Mouse (Mus musculus) hindbrain, embryonic 14.5 days (tissue): ENCODE data around the gene Fryl. TPM values are rescaled to one million over a fixed set of nuclear protein-coding genes. Genes with fewer than 3 reads are reported as not detected.

Source experiments
- ATAC-seq: fragments of 200-750 bp; cut with Nextera tagmentation; 2 replicates; pipeline ENCODE4 v1.8.0; 2017; ENCODE audit warnings: moderate number of reproducible peaks, mild to moderate bottlenecking, moderate TSS enrichment, moderate library complexity; ENCODE audit not compliant: low FRiP score
- DNase-seq: peaks from one replicate; pipeline ENCODE4 v3.0.0-alpha.2; 2015; ENCODE audit warnings: low spot score
- H3K27ac ChIP-seq: fragments of 300-500 bp; sonication (generic); 2 replicates; pipeline ENCODE4 v1.5.1; 2014; ENCODE audit warnings: mild to moderate bottlenecking, moderate library complexity
- H3K27me3 ChIP-seq: fragments of 300-500 bp; sonication (generic); 2 replicates; pipeline ENCODE4 v1.6.1; 2014; ENCODE audit warnings: mild to moderate bottlenecking, low read length, mixed read lengths; ENCODE audit not compliant: control insufficient read depth, insufficient read depth
- H3K36me3 ChIP-seq: fragments of 300-500 bp; sonication (generic); replicated peaks from 2 replicates; pipeline ENCODE4 v1.6.1; 2014; ENCODE audit not compliant: control insufficient read depth, insufficient read depth
- H3K4me1 ChIP-seq: fragments of 300-500 bp; sonication (generic); replicated peaks from 2 replicates; pipeline ENCODE4 v1.6.1; 2014; ENCODE audit warnings: antibody characterized with exemption, low read length, mixed read lengths; ENCODE audit not compliant: control insufficient read depth, insufficient read depth
- H3K4me2 ChIP-seq: fragments of 300-500 bp; sonication (generic); replicated peaks from 2 replicates; pipeline ENCODE4 v1.6.1; 2014; ENCODE audit warnings: mild to moderate bottlenecking, moderate library complexity
- H3K4me3 ChIP-seq: fragments of 300-500 bp; sonication (generic); replicated peaks from 2 replicates; pipeline ENCODE4 v1.5.1; 2014; ENCODE audit warnings: mild to moderate bottlenecking, low read length
- H3K9ac ChIP-seq: fragments of 300-500 bp; sonication (generic); 2 replicates; pipeline ENCODE4 v1.6.1; 2014
- H3K9me3 ChIP-seq: fragments of 300-500 bp; sonication (generic); 2 replicates; pipeline ENCODE4 v1.6.1; 2016; ENCODE audit warnings: low read length; ENCODE audit not compliant: control insufficient read depth
- WGBS: fragments of 180-500 bp; shearing (Covaris S2); extraction: QIAGEN DNeasy Blood & Tissue Kit; methylation state at CpG from one replicate; pipeline ENCODE4 v1.1.7; 2014; 5-methylcytosine and 5-hydroxymethylcytosine counted together
- polyA plus RNA-seq: library from polyadenylated mRNA; unstranded; fragments of >200 nt; fragmentation: Nextera tagmentation; extraction: Ambion mirVana; gene quantifications from 2 replicates; pipeline ENCODE4 v1.2.1, GENCODE M21; 2014

Fryl gene
- polyA plus RNA-seq: 40.7 and 45.2 TPM in 2 replicates

DNA sequence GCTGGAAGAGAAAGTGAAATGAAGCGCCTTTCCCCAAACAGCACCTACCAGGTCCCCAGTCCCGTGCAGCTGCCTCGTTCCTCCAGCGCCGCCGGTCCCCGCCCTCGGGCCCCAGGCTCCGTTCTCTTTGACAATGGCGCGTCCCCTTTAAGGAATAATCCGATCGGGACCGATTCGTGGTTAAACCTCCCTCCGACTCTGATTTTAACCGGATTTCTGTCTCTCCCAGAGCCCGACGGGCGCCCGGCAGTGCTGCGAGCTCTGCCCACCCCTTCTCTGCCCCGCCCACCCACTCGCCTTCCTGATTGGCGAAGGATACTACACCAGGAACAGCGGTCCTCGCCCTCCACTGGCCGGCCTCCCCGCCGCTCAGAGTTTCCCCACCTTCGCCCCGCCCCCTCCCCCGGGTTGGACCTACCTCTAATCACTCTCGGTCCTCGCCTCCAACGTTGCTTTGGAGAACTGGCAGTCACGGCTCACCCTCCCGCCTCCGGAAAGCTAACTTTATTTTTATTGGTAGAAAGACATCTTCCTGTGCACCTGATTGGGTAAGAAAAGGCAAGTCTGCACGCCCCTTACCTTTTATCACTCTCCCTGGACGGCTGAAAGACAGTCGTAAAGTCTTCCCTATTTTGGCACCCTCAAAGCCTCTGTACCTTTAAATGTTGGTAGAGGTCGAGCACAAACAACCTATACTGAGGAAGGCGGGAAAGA is at the start of gene Fryl:
Gene Fryl (minus strand): TSS at position 268 of the 714 bp plus-strand sequence.
- Histone ChIP-seq H3K4me3 (peak within 1 kb of the TSS; percentile 98), H3K4me2 (peak within 1 kb of the TSS; percentile 62), H3K27ac (peak within 1 kb of the TSS; percentile 96), H3K4me1 (peaks cover 15% of the 10 kb centered on the region), H3K9me3 (no peaks in the 10 kb centered on the region), H3K36me3 (no peaks in the 10 kb centered on the region), H3K9ac (peak within 1 kb of the TSS; percentile 86), H3K27me3 (no peaks in the 10 kb centered on the region)
- WGBS: 1% methylated on average over 44 of the region's 44 CpGs
- DNase-seq (peak; percentile 96), ATAC-seq (peak; percentile 99)

DNA sequence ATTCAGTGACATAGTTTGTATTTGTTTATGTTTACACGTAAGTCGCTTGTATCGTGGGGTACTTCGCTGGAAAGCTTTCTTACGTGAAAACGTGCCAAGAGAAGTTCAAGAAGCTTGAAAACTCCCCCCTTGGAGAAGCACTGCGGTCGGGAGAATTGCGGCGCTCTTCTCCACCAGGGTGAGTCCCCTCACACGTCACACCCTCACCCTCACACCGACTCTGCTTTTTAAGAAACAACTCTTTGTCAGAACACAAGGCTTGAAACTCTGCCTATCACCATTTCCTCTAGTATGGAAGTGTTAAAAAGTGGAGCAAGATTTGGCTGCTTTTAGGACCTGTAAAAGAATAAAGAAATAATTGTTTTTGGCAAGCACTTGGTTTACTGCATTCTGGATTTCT is 48.1 kb upstream of the Fryl start:
- Histone ChIP-seq H3K27me3 (no peaks in the 10 kb centered on the region), H3K4me3 (no peak overlapping the region), H3K27ac (no peak overlapping the region), H3K36me3 (peaks cover 89% of the 10 kb centered on the region), H3K4me1 (no peaks in the 10 kb centered on the region), H3K4me2 (no peak overlapping the region), H3K9ac (no peak overlapping the region), H3K9me3 (no peaks in the 10 kb centered on the region)
- ATAC-seq (no peak), DNase-seq (no peak)
- 91% methylated on average over 12 of the region's 12 CpGs for WGBS

DNA sequence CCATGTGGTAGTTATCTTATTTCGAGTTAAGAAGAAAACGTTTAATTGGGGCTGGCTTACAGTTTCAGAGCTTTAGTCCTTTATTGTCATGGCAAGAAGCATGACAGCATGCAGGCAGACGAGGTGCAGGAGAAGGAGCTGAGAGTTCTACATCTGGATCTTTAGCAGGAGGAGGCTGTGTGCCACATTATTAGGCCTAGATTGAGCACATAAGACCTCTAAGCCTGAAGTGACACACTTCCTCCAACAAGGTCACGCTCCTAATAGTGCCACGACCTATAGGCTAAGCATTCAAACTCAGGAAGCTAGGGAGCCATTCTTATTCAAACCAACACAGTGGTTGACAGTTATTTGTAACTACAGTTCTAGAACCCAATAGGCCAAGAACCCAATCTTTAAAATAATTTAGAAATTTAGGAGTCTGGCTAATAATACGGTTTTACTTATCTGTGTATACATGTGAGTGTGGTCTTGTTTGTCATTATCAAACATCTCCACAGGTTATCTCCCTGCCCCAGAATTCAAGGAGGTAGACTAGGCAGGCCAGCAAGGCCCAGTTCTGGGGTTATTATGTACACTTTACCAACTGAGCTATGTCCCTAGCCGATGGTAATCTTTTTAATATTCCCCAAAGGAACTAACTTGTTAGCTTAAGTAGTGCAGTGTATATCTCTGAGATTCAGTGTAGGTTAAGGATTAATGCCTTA is 45.3 kb upstream of the Fryl start:
- H3K27ac ChIP-seq: no peak overlapping the region
- DNase-seq (no peak), ATAC-seq (no peak)
- H3K36me3 ChIP-seq: peaks cover 82% of the 10 kb centered on the region
- H3K4me2 ChIP-seq: no peak overlapping the region
- no peaks in the 10 kb centered on the region for H3K4me1 ChIP-seq
- no peak overlapping the region for H3K9ac ChIP-seq
- WGBS: 92% methylated on average over 7 of the region's 7 CpGs
- H3K27me3 ChIP-seq: no peaks in the 10 kb centered on the region
- H3K9me3 ChIP-seq: no peaks in the 10 kb centered on the region
- no peak overlapping the region for H3K4me3 ChIP-seq

DNA sequence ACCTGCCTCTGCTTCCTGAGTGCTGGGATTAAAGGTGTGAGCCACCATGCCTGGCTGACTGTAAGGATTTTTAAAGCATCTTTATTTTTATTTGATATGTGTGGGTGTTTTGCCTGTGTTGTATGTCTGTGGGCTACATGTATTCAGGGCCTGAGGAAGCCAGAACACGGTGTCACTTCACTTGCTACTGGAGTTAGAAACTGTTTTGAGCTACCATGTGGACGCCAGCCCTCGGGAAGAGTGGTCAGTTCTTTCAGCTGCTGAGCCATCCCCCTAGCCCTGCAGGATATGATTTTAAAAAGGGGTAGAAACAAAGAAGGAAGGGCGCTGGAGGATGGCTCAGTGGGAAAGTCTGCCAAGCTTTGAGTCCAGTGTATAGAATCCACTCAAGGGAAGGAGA is 39.5 kb upstream of the Fryl start:
- WGBS: 90% methylated on average over 4 of the region's 4 CpGs

DNA sequence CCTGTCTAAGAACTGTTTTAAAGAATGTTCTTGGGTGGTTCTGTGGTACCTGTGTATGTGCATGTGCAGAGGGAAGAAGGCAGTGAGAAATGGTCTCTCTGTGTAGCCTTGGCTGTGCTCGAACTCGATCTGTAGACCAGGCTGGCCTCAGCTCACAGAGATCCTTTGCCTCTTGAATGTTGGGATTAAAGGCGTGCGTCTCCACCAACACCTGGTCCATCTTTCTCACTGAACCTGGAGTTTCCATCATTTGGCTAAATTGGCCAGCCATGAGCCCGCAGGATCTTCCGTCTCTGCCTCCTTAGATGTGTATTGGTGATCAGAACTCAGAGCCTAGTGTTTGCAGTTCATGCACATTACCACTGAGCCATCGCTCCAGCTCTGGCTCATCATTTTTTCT is 38.6 kb upstream of the Fryl start:
- Histone ChIP-seq H3K36me3 (peaks cover 39% of the 10 kb centered on the region), H3K9ac (no peak overlapping the region), H3K9me3 (no peaks in the 10 kb centered on the region), H3K4me1 (peaks cover 14% of the 10 kb centered on the region), H3K4me3 (no peak overlapping the region), H3K27ac (no peak overlapping the region), H3K27me3 (no peaks in the 10 kb centered on the region), H3K4me2 (no peak overlapping the region)
- 99% methylated on average over 7 of the region's 7 CpGs for WGBS
- ATAC-seq (no peak), DNase-seq (no peak)

More for the DNA sequence above, 39.5 kb upstream of the Fryl start:
- Histone ChIP-seq H3K36me3 (peaks cover 47% of the 10 kb centered on the region), H3K4me2 (no peak overlapping the region), H3K9me3 (no peaks in the 10 kb centered on the region), H3K9ac (no peak overlapping the region), H3K4me3 (no peak overlapping the region), H3K27ac (no peak overlapping the region), H3K4me1 (peaks cover 14% of the 10 kb centered on the region), H3K27me3 (no peaks in the 10 kb centered on the region)
- no peak for ATAC-seq
- DNase-seq: no peak

DNA sequence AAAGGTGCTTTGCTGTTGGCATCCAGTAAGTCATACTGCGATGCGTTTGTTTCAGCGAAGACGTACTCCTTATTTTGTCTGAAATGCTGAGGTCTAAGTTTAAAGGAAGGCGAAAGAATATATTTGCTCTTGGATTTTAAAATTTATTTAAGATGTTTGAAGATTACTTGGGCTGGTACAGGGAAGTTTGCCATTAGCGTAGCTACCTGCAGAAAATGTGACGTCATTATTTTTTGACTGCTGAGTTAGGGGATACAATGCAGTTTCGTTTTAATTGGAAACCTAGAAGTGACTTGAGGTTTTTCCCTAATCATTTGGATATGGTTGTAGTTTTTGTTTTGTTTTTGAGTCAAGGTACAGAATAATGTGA is 37.0 kb upstream of the Fryl start:
- Histone ChIP-seq H3K27me3 (no peaks in the 10 kb centered on the region), H3K4me1 (peaks cover 14% of the 10 kb centered on the region), H3K4me3 (peak overlapping the region; percentile 85), H3K27ac (peak overlapping the region; percentile 91), H3K9me3 (no peaks in the 10 kb centered on the region), H3K36me3 (peaks cover 29% of the 10 kb centered on the region), H3K9ac (peak overlapping the region; percentile 94), H3K4me2 (peak overlapping the region; percentile 71)
- DNase-seq (no peak), ATAC-seq (no peak)
- WGBS: 17% methylated on average over 8 of the region's 8 CpGs

DNA sequence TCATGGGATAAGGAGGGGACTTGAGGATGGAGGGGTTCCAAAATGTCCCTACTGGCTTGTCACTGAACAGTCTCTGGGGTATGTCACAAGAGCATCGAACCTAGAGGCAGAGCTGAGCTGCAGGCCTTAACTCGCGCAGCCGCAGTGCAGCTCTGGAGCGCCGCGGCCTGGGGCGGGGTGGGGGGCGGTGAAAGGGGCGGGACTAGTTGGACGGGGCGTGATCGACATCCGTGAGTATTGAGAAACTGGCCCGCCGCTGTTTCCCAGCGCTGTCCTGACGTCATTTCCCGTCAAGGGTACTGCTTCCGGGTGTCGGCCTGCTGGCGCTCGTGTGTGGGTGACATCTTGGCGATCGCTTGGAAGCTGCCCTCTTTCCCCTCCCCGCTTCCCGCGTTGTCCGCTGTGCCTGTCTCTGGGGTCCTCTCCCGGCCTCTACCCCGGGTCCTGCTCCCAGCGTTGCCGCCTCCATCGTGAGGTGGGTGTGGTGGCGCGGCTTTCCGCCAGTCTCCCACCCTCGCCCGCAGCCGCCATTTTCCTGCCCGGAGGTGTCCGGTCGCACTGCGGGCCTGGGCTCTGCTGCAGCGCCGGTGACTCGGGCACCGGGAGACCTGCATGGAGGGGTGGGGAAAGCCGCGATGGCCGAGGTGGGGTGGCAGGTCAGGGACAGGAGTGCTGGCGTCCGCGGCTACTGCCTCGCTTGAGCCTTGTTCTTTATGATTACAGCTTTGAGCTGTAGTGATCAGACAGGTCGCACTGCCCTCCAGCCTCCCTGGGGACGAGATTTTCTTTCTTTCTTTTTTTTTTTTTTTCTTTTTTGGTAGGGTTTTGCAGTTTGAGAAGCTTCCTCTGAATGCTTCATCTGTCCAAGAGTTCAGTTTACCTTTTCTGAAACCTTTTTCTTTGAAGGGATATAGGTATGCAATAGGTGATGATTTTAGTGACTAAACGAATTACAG is 36.4 kb upstream of the Fryl start, which contains the start of gene Ociad1:
Gene Ociad1 (plus strand): TSS at position 283 of the 956 bp plus-strand sequence.
- peak within 1 kb of the TSS; percentile 94 for H3K9ac ChIP-seq
- WGBS: under 1% methylated on average over 58 of the region's 58 CpGs
- ATAC-seq: peak; percentile 99
- peak within 1 kb of the TSS; percentile 71 for H3K4me2 ChIP-seq
- peak; percentile 99 for DNase-seq
- H3K4me1 ChIP-seq: peaks cover 14% of the 10 kb centered on the region
- no peaks in the 10 kb centered on the region for H3K27me3 ChIP-seq
- H3K27ac ChIP-seq: peak within 1 kb of the TSS; percentile 91
- H3K36me3 ChIP-seq: peaks cover 22% of the 10 kb centered on the region
- H3K9me3 ChIP-seq: no peaks in the 10 kb centered on the region
- H3K4me3 ChIP-seq: peak within 1 kb of the TSS; percentile 85

DNA sequence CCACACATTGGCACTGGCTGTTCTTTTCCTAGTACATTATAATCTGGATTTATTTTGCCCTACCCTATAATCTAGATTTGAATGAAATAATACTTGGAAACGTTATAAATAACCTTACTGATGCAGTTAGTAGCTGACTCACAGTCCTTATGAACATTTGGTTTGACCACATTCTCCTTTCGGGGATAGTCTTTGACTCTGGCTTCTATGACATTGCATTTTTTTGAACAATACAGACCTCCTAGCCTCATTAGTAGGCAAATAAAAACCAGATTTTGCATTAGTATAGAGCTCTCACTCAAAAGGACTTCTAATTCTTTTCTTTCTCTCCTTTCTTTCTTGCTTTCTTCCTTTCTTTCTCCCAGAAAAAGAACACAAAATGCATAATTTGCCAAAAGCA is 33.5 kb upstream of the Fryl start:
- ATAC-seq (no peak), DNase-seq (no peak)
- peaks cover 10% of the 10 kb centered on the region for H3K4me1 ChIP-seq
- H3K36me3 ChIP-seq: peaks cover 2% of the 10 kb centered on the region
- no peak overlapping the region for H3K9ac ChIP-seq
- H3K4me2 ChIP-seq: no peak overlapping the region
- no peaks in the 10 kb centered on the region for H3K27me3 ChIP-seq
- no peak overlapping the region for H3K4me3 ChIP-seq
- H3K9me3 ChIP-seq: no peaks in the 10 kb centered on the region
- 62% methylated on average over 2 of the region's 2 CpGs for WGBS
- no peak overlapping the region for H3K27ac ChIP-seq

DNA sequence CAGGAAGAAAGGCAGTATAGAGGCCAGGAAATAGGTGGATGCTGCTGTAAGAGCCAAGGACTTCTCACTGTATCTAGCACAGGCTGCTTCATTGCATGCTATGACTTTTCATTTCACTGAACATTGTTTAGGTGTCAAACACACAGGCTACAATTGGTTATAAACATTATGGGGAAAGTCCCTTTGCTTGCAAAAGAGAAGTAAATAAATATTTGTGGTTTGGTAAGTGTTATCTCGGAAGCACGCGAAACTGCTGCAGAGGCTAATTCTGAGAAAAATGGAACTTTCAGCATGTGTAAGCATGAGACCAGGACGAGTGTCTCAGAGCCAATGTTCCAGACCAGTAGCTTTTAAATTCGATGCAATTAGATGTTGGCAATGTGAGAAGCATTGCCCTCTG is 30.2 kb upstream of the Fryl start:
- no peak overlapping the region for H3K4me2 ChIP-seq
- no peaks in the 10 kb centered on the region for H3K36me3 ChIP-seq
- no peaks in the 10 kb centered on the region for H3K4me1 ChIP-seq
- no peak overlapping the region for H3K9ac ChIP-seq
- no peaks in the 10 kb centered on the region for H3K9me3 ChIP-seq
- H3K27ac ChIP-seq: no peak overlapping the region
- no peak for ATAC-seq
- DNase-seq: no peak
- H3K27me3 ChIP-seq: no peaks in the 10 kb centered on the region
- H3K4me3 ChIP-seq: no peak overlapping the region
- 86% methylated on average over 5 of the region's 5 CpGs for WGBS
